ENCODE assay signal across 8 mouse cellular contexts in genomic region chr6:47788821-47789220, GRCm38 (mm10). TPM values are rescaled to one million over a fixed set of nuclear protein-coding genes. Genes with fewer than 3 reads are reported as not detected.
A peak's percentile ranks its signal among the peaks of the same experiment; 100 is the strongest.
DNase-seq lines count a peak whose midpoint lies in the region; ATAC-seq and TF ChIP-seq lines count a peak whose summit lies in the region.

No protein-coding gene starts in this region.

- H3K9me3 ChIP-seq in intestine, postnatal 0 days (ENCODE audit: control insufficient read depth): no peaks in the 10 kb centered on the region

- peak overlapping the region; percentile 19 for H3K9ac ChIP-seq in intestine, postnatal 0 days (ENCODE audit: low read depth, low read length)

- no peaks in the 10 kb centered on the region for H3K27me3 ChIP-seq in thymus, adult 2 months (ENCODE audit: control insufficient read depth, insufficient read depth, low read length)
- no peaks in the 10 kb centered on the region for H3K27me3 ChIP-seq in intestine, postnatal 0 days (replicated peaks; ENCODE audit: control insufficient read depth, insufficient read depth, low read length)
- no peaks in the 10 kb centered on the region for H3K27me3 ChIP-seq in splenic B cell, adult 2 months (ENCODE audit: control insufficient read depth, insufficient read depth, low read length, poor library complexity, severe bottlenecking)

- TF ChIP-seq CTCF in thymus, adult 2 months (IDR thresholded peaks at IDR 0.05; ENCODE audit: borderline replicate concordance, control insufficient read depth, extremely low read depth, insufficient read depth, low read length, poor library complexity): no peak
- no peak for TF ChIP-seq CTCF in intestine, postnatal 0 days (IDR thresholded peaks at IDR 0.05; ENCODE audit: low read depth)

- peaks cover 5% of the 10 kb centered on the region; the same call in 1 of the 2 replicates for H3K4me1 ChIP-seq in thymus, adult 2 months (replicated peaks; ENCODE audit: control insufficient read depth, insufficient read depth, low read length)
- peaks cover 7% of the 10 kb centered on the region; the same call in 1 of the 2 replicates for H3K4me1 ChIP-seq in intestine, postnatal 0 days (replicated peaks; ENCODE audit: control insufficient read depth, insufficient read depth, low read length)

- ATAC-seq in intestine, postnatal 0 days: no peak

- 19% methylated on average over 3 of the region's 3 CpGs for WGBS in thymus, adult 2 months
- 9% methylated on average over 3 of the region's 3 CpGs for WGBS in intestine, postnatal 0 days

- no peak overlapping the region for H3K27ac ChIP-seq in thymus, adult 2 months (ENCODE audit: control insufficient read depth, insufficient read depth, low read length)
- H3K27ac ChIP-seq in intestine, postnatal 0 days (ENCODE audit: low read depth, low read length): peak overlapping the region; percentile 86

- DNase-seq in cerebellum, postnatal 14 days: peak; percentile 15 to 46
- DNase-seq in cerebellum, adult 9-11 months: no peak
- no peak for DNase-seq in thymus, adult 2 months
- no peak for DNase-seq in thymus, postnatal 4 days
- peak; percentile 23 for DNase-seq in splenic B cell, adult 2 months (ENCODE audit: low read depth, low spot score)
- no peak for DNase-seq in urinary bladder, postnatal 25 days (ENCODE audit: low spot score)
- DNase-seq in thymus, postnatal 10 days (ENCODE audit: low spot score in 2 of 2): no peak

- H3K4me2 ChIP-seq in intestine, postnatal 0 days (replicated peaks; ENCODE audit: low read depth): peak overlapping the region; percentile 72

- TF ChIP-seq POLR2A in thymus, adult 2 months (IDR thresholded peaks at IDR 0.05; ENCODE audit: control insufficient read depth, extremely low read depth, insufficient read depth, low read length, poor library complexity): no peak

- H3K36me3 ChIP-seq in thymus, adult 2 months (ENCODE audit: control insufficient read depth, insufficient read depth, low read length): no peaks in the 10 kb centered on the region
- no peaks in the 10 kb centered on the region for H3K36me3 ChIP-seq in intestine, postnatal 0 days (ENCODE audit: control insufficient read depth, insufficient read depth)
- no peaks in the 10 kb centered on the region for H3K36me3 ChIP-seq in splenic B cell, adult 2 months (ENCODE audit: control insufficient read depth, insufficient read depth, low read length, poor library complexity, severe bottlenecking)

- peak overlapping the region; percentile 69; the same call in 1 of the 2 replicates for H3K4me3 ChIP-seq in thymus, adult 2 months (ENCODE audit: control insufficient read depth, insufficient read depth, low read length)
- peak overlapping the region; percentile 32 for H3K4me3 ChIP-seq in intestine, postnatal 0 days (ENCODE audit: low read depth, low read length)

RNA-seq across cellular contexts. Expression of gene Pdia4, which starts 24.4 kb away (rescaled TPM):
- polyA plus RNA-seq in thymus, adult 2 months (2012; rRNA removed): 24.7 and 25.4 TPM in 2 replicates
- polyA plus RNA-seq in intestine, postnatal 0 days (2015; fragmentation: Nextera tagmentation; extraction: Ambion mirVana): 95.9 and 97.3 TPM in 2 replicates

RNA-seq across cellular contexts. Expression of gene Zfp786, which starts 41.8 kb away (rescaled TPM):
- 0.24 and 0.31 TPM in 2 replicates for polyA plus RNA-seq in thymus, adult 2 months (2012; rRNA removed)
- 0.61 and 0.69 TPM in 2 replicates for polyA plus RNA-seq in intestine, postnatal 0 days (2015; fragmentation: Nextera tagmentation; extraction: Ambion mirVana)

RNA-seq across cellular contexts. Expression of gene Zfp398, which starts 46.6 kb away (rescaled TPM):
- polyA plus RNA-seq in thymus, adult 2 months (2012; rRNA removed): 26.5 and 32.0 TPM in 2 replicates
- polyA plus RNA-seq in intestine, postnatal 0 days (2015; fragmentation: Nextera tagmentation; extraction: Ambion mirVana): 2.8 and 3.8 TPM in 2 replicates

Comparison
In these comparisons a context has a peak if more than half of its experiments do, and no peak if none do; other contexts are left out.
1. DNase-seq: peak in cerebellum, postnatal 14 days (2 of 2) and splenic B cell, adult 2 months (single experiment); none in cerebellum, adult 9-11 months (single experiment), thymus, adult 2 months (single experiment), thymus, postnatal 4 days (single experiment), urinary bladder, postnatal 25 days (single experiment) and thymus, postnatal 10 days (0 of 2).